Mouse (Mus musculus): Measurements from ENCODE around the gene Ptprj.

Ptprj gene

DNA sequence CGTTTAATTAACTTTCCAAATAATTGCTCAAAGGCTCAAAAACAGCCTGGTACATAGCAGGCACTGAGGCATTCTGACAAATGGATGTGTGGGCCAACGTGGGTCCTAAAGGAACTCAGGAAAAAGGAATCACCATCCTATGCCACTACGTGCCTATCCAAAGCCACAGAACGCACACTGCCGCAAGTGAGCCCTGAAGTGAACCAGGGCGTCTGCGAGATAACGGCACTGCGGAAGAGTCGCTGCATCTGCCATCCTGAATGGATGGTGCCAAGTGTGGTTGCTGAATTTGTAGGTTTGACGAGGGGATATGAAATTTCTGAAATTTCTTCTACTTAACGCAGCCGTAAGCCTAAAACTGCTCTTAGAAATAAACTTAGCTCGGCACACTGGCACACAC is 54.6 kb downstream of the Ptprj start:
- no peak for DNase-seq (ENCODE audit: low read depth, low spot score)

DNA sequence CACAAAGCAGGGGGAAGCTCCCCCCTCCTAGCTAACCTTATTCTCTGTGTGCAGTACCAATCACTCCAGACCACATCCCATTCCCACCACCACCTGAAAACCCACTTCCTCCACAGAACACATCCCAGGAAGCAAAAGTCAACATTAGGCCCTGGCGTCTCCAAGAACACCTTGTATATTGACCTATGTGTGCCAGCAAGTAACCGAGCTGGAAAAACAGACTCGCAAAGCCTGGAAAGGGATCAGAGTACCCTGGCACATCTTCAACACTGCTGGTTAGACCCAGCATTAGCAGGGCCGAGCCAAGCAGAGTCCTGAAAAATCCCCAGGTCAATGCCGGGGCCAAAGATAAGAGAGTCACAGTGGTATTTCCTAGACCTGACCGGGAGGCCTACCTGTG is 58.0 kb downstream of the Ptprj start:
- DNase-seq (ENCODE audit: low read depth, low spot score): no peak

GRCm38 (mm10) chr2:90521909-90522308 is 58.5 kb downstream of the Ptprj start:
- no peak for DNase-seq (ENCODE audit: low read depth, low spot score)

DNA sequence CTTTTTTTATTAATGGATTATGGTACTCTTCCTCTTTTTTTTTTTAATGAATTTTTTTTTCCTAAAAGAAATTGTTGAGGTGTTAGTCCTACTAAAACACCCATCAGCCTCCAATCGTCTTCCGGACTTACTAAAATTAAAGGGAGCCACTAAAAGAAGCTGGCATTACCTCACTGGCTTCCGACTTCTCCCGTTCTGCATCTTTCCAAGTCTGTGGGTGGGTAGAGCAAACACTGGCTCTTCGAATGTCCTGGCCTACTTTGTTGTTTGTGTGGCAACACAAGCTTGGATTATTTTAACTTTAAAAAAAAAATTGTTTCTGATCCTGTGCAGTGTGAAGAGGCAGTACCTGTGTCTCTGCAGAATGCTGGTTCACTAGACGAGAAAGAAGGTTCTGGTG is 62.2 kb downstream of the Ptprj start:
- no peak for DNase-seq (ENCODE audit: low read depth, low spot score)

DNA sequence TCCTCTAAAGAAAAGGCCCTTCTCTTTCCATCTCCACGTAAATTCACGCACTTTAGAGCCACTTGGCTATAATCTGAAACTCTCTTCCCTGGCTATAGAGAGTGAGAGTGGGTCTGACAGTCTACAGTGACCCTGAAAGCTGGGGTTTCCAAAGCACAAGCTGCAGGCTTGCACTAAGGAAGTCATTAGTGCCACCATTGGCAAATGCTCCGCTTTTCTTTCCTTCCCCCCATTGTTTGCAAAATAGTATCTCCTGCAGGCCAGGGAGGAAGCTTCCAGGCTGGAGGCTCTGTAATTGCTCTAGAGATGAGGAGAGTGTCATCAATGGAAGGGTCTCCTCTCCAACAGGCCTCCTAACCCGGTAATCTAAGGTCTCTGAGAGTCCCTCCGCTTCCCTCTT is 65.5 kb downstream of the Ptprj start:
- DNase-seq (ENCODE audit: low read depth, low spot score): no peak

DNA sequence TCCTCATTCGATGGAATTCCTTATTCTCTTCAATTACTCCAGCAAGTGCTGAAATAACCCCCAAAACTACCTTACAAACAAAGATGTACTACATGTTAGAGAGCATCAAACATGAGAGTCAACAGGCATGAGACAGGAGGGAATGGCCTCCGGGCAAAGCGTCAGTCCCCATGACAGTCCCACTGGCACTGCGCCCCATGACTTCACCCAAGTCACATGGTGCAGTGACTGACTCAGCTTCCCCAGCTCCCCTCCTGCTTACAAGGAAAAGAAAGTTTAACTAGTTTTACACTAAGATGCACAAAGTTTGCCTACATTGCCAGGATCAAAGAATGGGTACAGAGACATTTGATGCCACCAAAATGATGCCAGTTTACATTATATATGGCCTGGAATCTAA is 71.2 kb downstream of the Ptprj start:
- DNase-seq (ENCODE audit: low read depth, low spot score): no peak

DNA sequence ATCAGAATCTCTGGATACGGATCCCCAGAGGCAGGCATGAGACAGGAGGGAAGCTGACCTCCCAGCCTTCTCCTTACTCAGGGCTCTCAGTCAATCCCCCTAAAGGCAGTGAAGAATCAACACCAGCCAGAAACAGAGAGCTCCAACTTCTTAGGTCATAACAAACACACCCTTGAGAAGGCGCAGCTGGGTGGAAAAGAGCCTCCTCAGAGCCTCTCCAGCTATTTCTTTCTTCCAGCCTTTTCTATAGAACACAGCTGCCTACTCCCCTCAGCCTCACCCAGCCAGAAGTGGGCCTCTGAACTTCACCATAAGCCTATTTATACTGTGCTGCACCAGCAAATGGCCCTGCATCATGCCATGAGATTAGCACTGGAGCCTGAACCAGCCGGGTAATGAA is 74.3 kb downstream of the Ptprj start:
- no peak for DNase-seq (ENCODE audit: low read depth, low spot score)

DNA sequence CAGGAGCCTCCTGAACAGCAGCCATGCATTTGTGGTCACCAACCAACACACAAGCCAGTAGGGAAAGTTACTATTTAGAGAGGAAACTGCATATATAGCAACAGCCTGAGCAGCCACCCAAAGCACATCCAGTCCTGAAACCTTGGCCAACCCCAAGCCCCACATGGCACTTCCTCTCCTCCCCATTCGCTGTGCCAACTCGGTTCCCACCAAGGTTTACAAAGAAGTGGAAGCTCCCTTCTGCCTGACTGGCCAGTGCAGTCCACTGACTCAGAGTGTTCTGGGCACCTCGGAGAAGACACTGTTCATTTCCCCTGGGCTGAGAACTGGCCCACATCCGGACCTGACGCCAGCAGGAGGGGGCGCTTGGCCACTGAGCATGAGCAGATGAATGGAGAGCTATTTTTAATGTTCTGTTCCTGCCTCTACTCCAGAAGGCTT is 75.7 kb downstream of the Ptprj start:
- no peak for DNase-seq (ENCODE audit: low read depth, low spot score)

DNA sequence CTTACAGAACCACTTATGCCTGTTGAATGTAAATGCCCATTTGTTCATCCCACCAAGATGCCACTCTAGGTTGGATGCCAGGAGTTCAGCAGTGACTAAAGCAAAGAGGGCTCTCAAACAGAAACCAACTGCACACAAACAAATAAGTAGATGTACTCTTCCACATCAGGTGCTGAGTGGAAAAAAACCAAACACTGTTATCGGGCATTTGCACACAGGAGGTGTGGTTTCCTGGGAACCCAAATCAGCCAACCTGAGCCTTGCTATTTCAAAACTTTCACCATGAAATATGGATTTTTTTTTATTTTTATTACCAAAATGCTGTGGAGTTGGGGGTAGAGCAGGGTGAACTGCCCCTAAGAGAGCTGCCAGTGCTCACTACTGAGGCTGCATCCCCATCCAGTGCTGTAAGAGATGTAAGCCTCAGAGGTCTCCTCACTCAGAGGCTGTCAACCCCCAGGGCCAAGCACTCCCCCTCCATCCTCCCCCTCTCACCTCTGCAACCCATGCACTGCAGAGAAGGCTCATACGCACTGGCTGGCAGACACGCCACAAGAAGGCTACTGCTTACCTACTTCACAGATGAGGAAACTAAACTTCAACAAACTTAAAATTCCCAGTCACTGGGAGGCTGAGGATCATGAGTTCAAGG is 77.1 kb downstream of the Ptprj start:
- no peak for DNase-seq (ENCODE audit: low read depth, low spot score)

DNA sequence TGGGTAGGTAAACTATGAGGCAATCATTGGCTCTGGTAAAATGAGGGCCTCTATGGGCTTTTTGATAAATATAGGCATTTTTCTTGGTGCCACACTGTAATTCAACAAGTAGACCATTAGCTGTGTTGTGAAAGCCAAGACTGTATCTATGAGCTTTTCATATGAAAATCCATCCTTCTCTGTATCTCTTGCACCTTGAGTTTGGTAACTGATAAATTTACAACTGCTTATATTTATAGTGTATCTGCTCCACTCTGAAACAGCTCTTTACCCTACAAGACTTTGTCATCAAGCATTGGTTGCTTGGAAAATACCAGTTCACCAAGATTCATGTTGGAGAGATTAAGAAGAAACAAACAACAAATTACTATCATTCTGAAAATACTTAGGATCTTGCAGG is 77.7 kb downstream of the Ptprj start:
- no peak for DNase-seq (ENCODE audit: low read depth, low spot score)

DNA sequence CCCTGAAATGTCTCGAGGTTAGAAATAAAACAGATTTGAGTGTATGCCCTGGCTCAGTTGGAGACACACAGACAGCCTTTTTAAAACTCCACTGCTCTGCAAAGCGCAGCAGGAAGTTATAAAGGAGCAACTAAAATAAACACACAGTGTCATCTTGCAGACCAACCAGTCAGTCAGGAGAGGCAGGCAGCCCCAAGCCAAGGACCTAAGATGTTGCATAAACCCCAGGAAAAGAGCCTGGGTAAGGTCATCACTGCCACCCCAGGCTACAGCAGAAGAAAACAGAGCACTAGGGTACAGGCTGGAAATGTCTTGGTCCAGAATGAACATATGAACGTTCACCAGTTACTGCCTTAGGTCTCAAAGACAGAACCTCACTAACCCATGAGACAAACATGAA is 78.7 kb downstream of the Ptprj start:
- no peak for DNase-seq (ENCODE audit: low read depth, low spot score)

DNA sequence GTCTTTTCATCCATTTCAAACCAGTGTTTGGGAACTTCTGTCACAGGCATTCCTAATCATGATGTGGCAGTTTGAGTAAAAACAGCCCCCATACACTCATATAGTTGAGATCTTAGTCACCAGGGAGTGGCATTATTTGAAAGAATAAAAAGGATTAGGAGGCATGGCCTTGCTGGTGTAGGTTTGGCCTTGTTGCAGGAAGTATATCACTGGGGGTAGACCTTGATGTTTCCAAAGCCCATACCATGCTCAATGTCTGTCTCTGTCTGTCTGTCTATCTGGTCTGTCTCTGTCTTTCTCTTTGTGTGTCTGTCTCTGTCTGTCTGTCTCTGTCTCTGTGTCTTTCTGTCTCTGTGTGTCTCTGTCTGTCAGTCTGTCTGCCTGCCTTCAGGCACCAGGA is 79.6 kb downstream of the Ptprj start:
- DNase-seq (ENCODE audit: low read depth, low spot score): no peak

- no peak for DNase-seq (ENCODE audit: low read depth, low spot score)
Observed at GRCm38 (mm10) chr2:90499002-90499401, 81.4 kb downstream of the Ptprj start.

- no peak for DNase-seq (ENCODE audit: low read depth, low spot score)
Observed at GRCm38 (mm10) chr2:90497551-90497950, 82.9 kb downstream of the Ptprj start.

DNA sequence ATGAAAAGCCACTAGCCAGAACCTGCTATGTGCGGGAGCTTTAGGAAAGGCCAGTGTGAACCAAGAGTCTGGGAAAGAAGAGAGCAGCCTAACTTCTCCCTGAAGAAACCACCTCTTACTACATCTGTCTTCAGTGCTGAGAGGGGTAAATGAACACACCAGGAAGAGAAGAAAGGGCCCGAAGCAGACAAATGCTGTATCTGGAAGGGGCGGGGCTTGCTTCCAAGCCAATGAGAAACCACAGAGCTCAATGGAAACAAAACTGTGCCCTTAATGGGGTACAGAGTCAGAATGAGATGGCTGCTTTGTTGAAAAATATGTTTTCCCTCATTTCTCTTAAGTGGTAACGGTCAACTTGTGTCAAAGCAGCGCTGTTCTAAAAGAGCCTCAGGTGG is 83.8 kb downstream of the Ptprj start:
- DNase-seq (ENCODE audit: low read depth, low spot score): no peak

- no peak for DNase-seq (ENCODE audit: low read depth, low spot score)
Observed at GRCm38 (mm10) chr2:90496012-90496679, 84.3 kb downstream of the Ptprj start.

DNA sequence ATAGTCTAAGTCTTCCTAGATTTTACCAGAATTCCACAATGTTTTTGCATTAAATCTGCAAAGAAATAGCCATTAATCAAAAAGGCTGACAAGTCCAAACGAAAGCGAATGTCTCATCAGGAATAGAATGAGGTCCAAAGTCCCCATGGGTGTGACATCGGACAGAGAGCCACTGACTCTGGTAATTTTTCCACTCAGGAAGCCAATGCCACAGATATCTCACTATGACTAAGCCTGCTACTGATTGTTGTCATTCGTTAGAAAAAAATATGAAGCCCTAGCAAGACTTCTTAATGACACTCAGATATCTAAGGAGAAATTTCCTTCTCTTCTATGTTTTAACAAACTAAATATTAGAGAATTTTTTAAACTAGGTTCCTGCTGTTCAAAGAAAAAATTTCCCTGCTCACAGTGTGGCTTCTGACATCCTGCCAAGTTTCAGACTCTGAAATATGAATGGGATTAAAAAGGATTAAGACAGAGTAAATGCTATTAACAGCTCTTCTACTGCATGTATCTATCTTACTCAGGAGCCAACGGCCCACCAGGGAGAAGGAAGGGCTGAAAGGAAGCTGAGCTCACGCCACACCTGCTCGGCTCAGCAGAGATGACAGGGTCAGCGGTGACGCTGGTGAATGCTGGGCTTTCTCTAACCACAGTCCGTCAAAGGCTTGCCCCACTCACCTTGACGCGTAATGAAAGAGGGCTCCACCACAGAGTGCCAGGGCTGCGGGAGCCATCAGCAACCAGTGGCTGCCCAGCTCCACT is 90.0 kb downstream of the Ptprj start:
- no peak for DNase-seq (ENCODE audit: low read depth, low spot score)

GRCm38 (mm10) chr2:90489839-90490238 is 90.6 kb downstream of the Ptprj start:
- DNase-seq (ENCODE audit: low read depth, low spot score): no peak

- no peak for DNase-seq (ENCODE audit: low read depth, low spot score)
Observed at GRCm38 (mm10) chr2:90488690-90489590, 91.5 kb downstream of the Ptprj start.

GRCm38 (mm10) chr2:90487471-90488238 is 92.8 kb downstream of the Ptprj start:
- DNase-seq (ENCODE audit: low read depth, low spot score): no peak

DNA sequence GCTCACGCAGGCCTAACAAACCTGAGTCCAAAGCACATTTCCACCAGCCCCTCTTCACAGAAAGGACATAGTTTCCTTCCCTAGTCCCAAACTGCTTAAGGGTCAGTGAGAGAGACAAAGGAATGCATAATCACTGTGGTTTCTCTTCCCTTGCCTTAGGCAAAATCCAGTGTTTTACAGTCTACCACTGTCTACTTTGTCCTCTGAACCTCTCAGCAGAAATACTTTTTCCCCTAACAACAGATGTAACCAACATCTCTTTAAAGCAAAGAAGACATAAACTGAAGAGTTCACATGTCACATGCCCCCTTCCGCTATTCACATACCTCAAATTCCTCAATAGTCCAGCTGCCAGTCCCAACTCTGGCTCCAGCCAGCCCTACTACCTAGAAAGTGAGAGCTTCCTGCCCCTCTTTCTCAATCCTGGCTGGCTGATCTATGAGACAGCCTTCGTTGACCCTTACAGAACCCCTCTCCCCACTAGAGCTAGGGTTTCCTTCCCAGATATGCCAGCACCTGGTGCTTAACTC is 94.2 kb downstream of the Ptprj start:
- DNase-seq (ENCODE audit: low read depth, low spot score): peak; percentile 64
